In the genomic region with DNA sequence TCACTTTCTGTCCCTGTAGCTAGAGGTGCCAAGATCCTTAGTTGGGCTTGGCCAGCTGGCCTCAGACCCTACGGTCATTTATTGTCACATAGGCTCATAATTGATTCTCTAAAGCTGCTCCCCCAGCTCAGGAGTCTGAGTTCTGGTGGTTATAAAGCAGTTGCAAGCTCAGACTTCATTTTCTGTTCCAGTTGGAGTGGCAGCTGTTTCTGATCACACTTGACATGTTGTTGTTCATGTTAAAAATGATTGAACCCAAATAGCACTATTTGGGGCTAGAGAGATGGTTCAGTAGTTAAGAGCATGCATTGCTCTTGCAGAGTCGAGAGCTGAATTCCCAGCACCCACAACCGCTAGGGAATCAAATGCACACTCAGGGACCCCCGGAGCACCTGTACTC, we compare ENCODE assay signal across 21 mouse cellular contexts. TPM values are rescaled to one million over a fixed set of nuclear protein-coding genes. Genes with fewer than 3 reads are reported as not detected.
"Had no signal": no experiment of that assay in that cellular context is flagged by ENCODE, and none has a peak within 500 bp of the region (broad histone marks: within the 10 kb centered on the region; RNA-seq: fewer than 3 reads in every experiment).

No protein-coding gene starts in this region.

- H3K27ac ChIP-seq: hindbrain, postnatal 0 days; kidney, embryonic 15.5 days; liver, embryonic 13.5 days had no signal

- H3K9me3 ChIP-seq: kidney, embryonic 15.5 days; liver, embryonic 13.5 days had no signal

- H3K4me2 ChIP-seq: kidney, embryonic 15.5 days; liver, embryonic 13.5 days; midbrain, embryonic 11.5 days had no signal

- H3K4me1 ChIP-seq: kidney, embryonic 15.5 days; liver, embryonic 13.5 days had no signal

- DNase-seq: kidney, adult 18-20 months; liver, embryonic 13.5 days; lung, adult 2 months; midbrain, embryonic 14.5 days; thymus, adult 18-20 months; thymus, postnatal 36 days had no signal

- H3K4me3 ChIP-seq: kidney, embryonic 15.5 days; left cerebral cortex, adult 2 months; liver, embryonic 13.5 days had no signal

- ATAC-seq: hindbrain, postnatal 0 days; inflammation-experienced regulatory T-cells, adult 6 months; intestine, embryonic 16.5 days had no signal

- H3K9ac ChIP-seq: kidney, embryonic 15.5 days; liver, embryonic 13.5 days had no signal

- H3K27me3 ChIP-seq: kidney, embryonic 15.5 days; liver, embryonic 13.5 days had no signal

RNA-seq across cellular contexts. Expression of a gene that starts 34.7 kb away (rescaled TPM):
- polyA plus RNA-seq: hindbrain, postnatal 0 days; inflammation-experienced regulatory T-cells, adult 6 months; kidney, embryonic 15.5 days; limb, embryonic 11.5 days; limb, embryonic 14.5 days; liver, adult 2 months; liver, embryonic 13.5 days; liver, embryonic 16.5 days; midbrain, embryonic 11.5 days; midbrain, embryonic 14.5 days; midbrain, postnatal 0 days; neural tube, embryonic 11.5 days; neural tube, embryonic 14.5 days; spleen, adult 2 months; urinary bladder, adult 2 months had no signal
